Mouse (Mus musculus): ENCODE results near the gene Ssbp3. TPM values are rescaled to one million over a fixed set of nuclear protein-coding genes. Genes with fewer than 3 reads are reported as not detected.

Ssbp3 gene
- polyA plus RNA-seq, 1 experiment, result 27.8 TPM

- peak overlapping the region; percentile 81 for H3K4me3 ChIP-seq (ENCODE audit: extremely low read depth, insufficient read depth, insufficient read length)
- no peak overlapping the region for H3K27ac ChIP-seq (ENCODE audit: insufficient read depth, low read length)
- WGBS, result under 1% methylated on average over 57 of the region's 73 CpGs
- H3K4me1 ChIP-seq (ENCODE audit: control insufficient read depth, insufficient read depth, insufficient read length), result peaks cover 28% of the 10 kb centered on the region
- H3K36me3 ChIP-seq (ENCODE audit: control insufficient read depth, insufficient read depth, low read length), result peaks cover 3% of the 10 kb centered on the region
- DNase-seq (ENCODE audit: low read depth in 1 of 2, low spot score in 2 of 2), result peak in 1 of 2 experiments; percentile 14
- H3K27me3 ChIP-seq (ENCODE audit: control insufficient read depth, insufficient read depth, low read length), result peaks cover 4% of the 10 kb centered on the region
- TF ChIP-seq CTCF (IDR thresholded peaks at IDR 0.05; ENCODE audit: extremely low read depth, insufficient read depth, insufficient read length, insufficient replicate concordance), result no peak
- TF ChIP-seq POLR2A (IDR thresholded peaks at IDR 0.05; ENCODE audit: low read depth, low read length), result no peak
These were observed 1.6 kb downstream of the Ssbp3 start for GRCm38 (mm10) chr4:106911951-106912688.

- 40% methylated on average over 6 of the region's 6 CpGs for WGBS
- Histone ChIP-seq H3K27ac (ENCODE audit: insufficient read depth, low read length) (no peak overlapping the region), H3K4me1 (ENCODE audit: control insufficient read depth, insufficient read depth, insufficient read length) (peaks cover 28% of the 10 kb centered on the region), H3K36me3 (ENCODE audit: control insufficient read depth, insufficient read depth, low read length) (peaks cover 4% of the 10 kb centered on the region), H3K4me3 (ENCODE audit: extremely low read depth, insufficient read depth, insufficient read length) (peak overlapping the region; percentile 81), H3K27me3 (ENCODE audit: control insufficient read depth, insufficient read depth, low read length) (peaks cover 4% of the 10 kb centered on the region)
- no peak for DNase-seq (ENCODE audit: low read depth in 1 of 2, low spot score in 2 of 2)
- TF ChIP-seq CTCF (IDR thresholded peaks at IDR 0.05; ENCODE audit: extremely low read depth, insufficient read depth, insufficient read length, insufficient replicate concordance), result no peak
- no peak for TF ChIP-seq POLR2A (IDR thresholded peaks at IDR 0.05; ENCODE audit: low read depth, low read length)
These were observed 2.2 kb downstream of the Ssbp3 start for GRCm38 (mm10) chr4:106912689-106913041.

GRCm38 (mm10) chr4:106913411-106914049 lies 3.0 kb downstream of the Ssbp3 start:
- Histone ChIP-seq H3K4me1 (ENCODE audit: control insufficient read depth, insufficient read depth, insufficient read length) (peaks cover 20% of the 10 kb centered on the region), H3K4me3 (ENCODE audit: extremely low read depth, insufficient read depth, insufficient read length) (no peak overlapping the region), H3K36me3 (ENCODE audit: control insufficient read depth, insufficient read depth, low read length) (peaks cover 5% of the 10 kb centered on the region), H3K27ac (ENCODE audit: insufficient read depth, low read length) (no peak overlapping the region), H3K27me3 (ENCODE audit: control insufficient read depth, insufficient read depth, low read length) (peaks cover 4% of the 10 kb centered on the region)
- WGBS, result 84% methylated on average over 9 of the region's 9 CpGs
- DNase-seq (ENCODE audit: low read depth in 1 of 2, low spot score in 2 of 2), result no peak
- no peak for TF ChIP-seq POLR2A (IDR thresholded peaks at IDR 0.05; ENCODE audit: low read depth, low read length)
- no peak for TF ChIP-seq CTCF (IDR thresholded peaks at IDR 0.05; ENCODE audit: extremely low read depth, insufficient read depth, insufficient read length, insufficient replicate concordance)

GRCm38 (mm10) chr4:106915265-106915664 lies 4.8 kb downstream of the Ssbp3 start:
- 91% methylated on average over 8 of the region's 8 CpGs for WGBS

GRCm38 (mm10) chr4:106918263-106918662 lies 7.8 kb downstream of the Ssbp3 start:
- H3K36me3 ChIP-seq (ENCODE audit: control insufficient read depth, insufficient read depth, low read length), result peaks cover 5% of the 10 kb centered on the region
- H3K4me1 ChIP-seq (ENCODE audit: control insufficient read depth, insufficient read depth, insufficient read length), result no peaks in the 10 kb centered on the region
- no peak overlapping the region for H3K4me3 ChIP-seq (ENCODE audit: extremely low read depth, insufficient read depth, insufficient read length)
- 69% methylated on average over 1 of the region's 1 CpGs for WGBS
- TF ChIP-seq POLR2A (IDR thresholded peaks at IDR 0.05; ENCODE audit: low read depth, low read length), result no peak
- no peak for TF ChIP-seq CTCF (IDR thresholded peaks at IDR 0.05; ENCODE audit: extremely low read depth, insufficient read depth, insufficient read length, insufficient replicate concordance)
- H3K27me3 ChIP-seq (ENCODE audit: control insufficient read depth, insufficient read depth, low read length), result no peaks in the 10 kb centered on the region
- DNase-seq (ENCODE audit: low read depth in 1 of 2, low spot score in 2 of 2), result no peak
- H3K27ac ChIP-seq (ENCODE audit: insufficient read depth, low read length), result no peak overlapping the region

More at GRCm38 (mm10) chr4:106915265-106915664, 4.8 kb downstream of the Ssbp3 start:
- H3K4me1 ChIP-seq (ENCODE audit: control insufficient read depth, insufficient read depth, insufficient read length), result peaks cover 11% of the 10 kb centered on the region
- H3K27ac ChIP-seq (ENCODE audit: insufficient read depth, low read length), result no peak overlapping the region
- H3K36me3 ChIP-seq (ENCODE audit: control insufficient read depth, insufficient read depth, low read length), result peaks cover 5% of the 10 kb centered on the region
- TF ChIP-seq POLR2A (IDR thresholded peaks at IDR 0.05; ENCODE audit: low read depth, low read length) (no peak), CTCF (IDR thresholded peaks at IDR 0.05; ENCODE audit: extremely low read depth, insufficient read depth, insufficient read length, insufficient replicate concordance) (no peak)
- no peak for DNase-seq (ENCODE audit: low read depth in 1 of 2, low spot score in 2 of 2)
- peaks cover 4% of the 10 kb centered on the region for H3K27me3 ChIP-seq (ENCODE audit: control insufficient read depth, insufficient read depth, low read length)
- no peak overlapping the region for H3K4me3 ChIP-seq (ENCODE audit: extremely low read depth, insufficient read depth, insufficient read length)

- Histone ChIP-seq H3K36me3 (ENCODE audit: control insufficient read depth, insufficient read depth, low read length) (peaks cover 5% of the 10 kb centered on the region), H3K27ac (ENCODE audit: insufficient read depth, low read length) (no peak overlapping the region)
- WGBS, result 75% methylated on average over 4 of the region's 4 CpGs
These were observed 9.6 kb downstream of the Ssbp3 start for GRCm38 (mm10) chr4:106920119-106920518.

More at GRCm38 (mm10) chr4:106920119-106920518, 9.6 kb downstream of the Ssbp3 start:
- no peak for DNase-seq (ENCODE audit: low read depth in 1 of 2, low spot score in 2 of 2)
- no peaks in the 10 kb centered on the region for H3K27me3 ChIP-seq (ENCODE audit: control insufficient read depth, insufficient read depth, low read length)
- no peaks in the 10 kb centered on the region for H3K4me1 ChIP-seq (ENCODE audit: control insufficient read depth, insufficient read depth, insufficient read length)
- no peak for TF ChIP-seq POLR2A (IDR thresholded peaks at IDR 0.05; ENCODE audit: low read depth, low read length)
- no peak for TF ChIP-seq CTCF (IDR thresholded peaks at IDR 0.05; ENCODE audit: extremely low read depth, insufficient read depth, insufficient read length, insufficient replicate concordance)
- no peak overlapping the region for H3K4me3 ChIP-seq (ENCODE audit: extremely low read depth, insufficient read depth, insufficient read length)

Measured in spleen, adult 2 months (tissue).